Mouse (Mus musculus): ENCODE results near the gene Krtap12-1. TPM values are rescaled to one million over a fixed set of nuclear protein-coding genes. Genes with fewer than 3 reads are reported as not detected.
"Not testable (repeated sequence)": the region's sequence is repeated elsewhere in the genome, so short reads cannot be mapped to it uniquely, and the experiment has no call there.

The Krtap12-1 gene
- total RNA-seq, 2 experiments from 2014 or later, result not detected

- DNase-seq, result not testable (repeated sequence)
These were observed 21.7 kb downstream of the Krtap12-1 start, which contains the start of gene Gm18596 for GRCm38 (mm10) chr10:77741924-77742688. Gene Gm18596, minus strand, starts transcription at chr10:77742638.

GRCm38 (mm10) chr10:77750686-77751085 is 30.3 kb downstream of the Krtap12-1 start:
- not testable (repeated sequence) for DNase-seq

- DNase-seq, result not testable (repeated sequence)
These were observed 30.9 kb downstream of the Krtap12-1 start, which contains the start of gene Gm9736 for GRCm38 (mm10) chr10:77751254-77751653. Gene Gm9736, minus strand, starts transcription at chr10:77751354.

- not testable (repeated sequence) for DNase-seq
These were observed 31.9 kb downstream of the Krtap12-1 start for GRCm38 (mm10) chr10:77752312-77752711.

- DNase-seq, result no peak
These were observed 33.0 kb downstream of the Krtap12-1 start for GRCm38 (mm10) chr10:77753448-77753847.

- not testable (repeated sequence) for DNase-seq
These were observed 39.2 kb downstream of the Krtap12-1 start, which contains the start of gene Gm3233 for GRCm38 (mm10) chr10:77759582-77759981. Gene Gm3233, minus strand, starts transcription at chr10:77759682.

GRCm38 (mm10) chr10:77769727-77770126 is 49.3 kb downstream of the Krtap12-1 start:
- no peak for DNase-seq

Other genes starting within 250 kb of the Krtap12-1 start
- gene Fam207a, start 204.8 kb upstream of the Krtap12-1 start, total RNA-seq (2021), result 10 to 100 TPM; 19.2 to 25.0 TPM
- 1 to 10 TPM; 4.2 to 9.1 TPM for gene Itgb2, start 190.3 kb upstream of the Krtap12-1 start, total RNA-seq (2021)
- gene Pttg1ip, start 138.9 kb upstream of the Krtap12-1 start, total RNA-seq (2021), result 100 to 1,000 TPM; 197 to 219 TPM
- gene Sumo3, start 114.5 kb upstream of the Krtap12-1 start, total RNA-seq (2021), result 100 to 1,000 TPM in 1 of 2 experiments, 10 to 100 TPM in 1; 89.0 to 106 TPM
- gene Gm49325, start 114.4 kb upstream of the Krtap12-1 start, total RNA-seq (2021), result 10 to 100 TPM; 24.1 to 27.6 TPM
- gene Ube2g2, start 98.3 kb upstream of the Krtap12-1 start, total RNA-seq (2021), result 10 to 100 TPM; 57.3 to 67.6 TPM
- gene Tspear, start 34.0 kb upstream of the Krtap12-1 start, total RNA-seq (2021), result under 1 TPM; 0.16 to 0.23 TPM
- not detected for gene Gm19402, start 29.8 kb upstream of the Krtap12-1 start, total RNA-seq (2021)
- not detected for gene Gm9508, start 23.4 kb upstream of the Krtap12-1 start, total RNA-seq (2021)
- gene Gm10272, start 14.0 kb upstream of the Krtap12-1 start, total RNA-seq (2021), result not detected
- not detected for gene Gm10024, start 9.1 kb upstream of the Krtap12-1 start, total RNA-seq (2021)
- not detected for gene Gm10142, start 4.8 kb upstream of the Krtap12-1 start, total RNA-seq (2021)
- not detected for gene Gm10100, start 5.9 kb downstream of the Krtap12-1 start, total RNA-seq (2021)
- not detected for gene Gm18596, start 22.0 kb downstream of the Krtap12-1 start, total RNA-seq (2021)
- not detected for gene Gm9736, start 30.8 kb downstream of the Krtap12-1 start, total RNA-seq (2021)
- not detected for gene Gm3233, start 39.1 kb downstream of the Krtap12-1 start, total RNA-seq (2021)
- gene Gm3238, start 50.7 kb downstream of the Krtap12-1 start, total RNA-seq (2021), result not detected
- not detected for gene Gm7138, start 56.3 kb downstream of the Krtap12-1 start, total RNA-seq (2021)
- not detected for gene Gm3250, start 61.9 kb downstream of the Krtap12-1 start, total RNA-seq (2021)
- not detected for gene Gm7137, start 67.6 kb downstream of the Krtap12-1 start, total RNA-seq (2021)
- not detected for gene Gm9639, start 74.5 kb downstream of the Krtap12-1 start, total RNA-seq (2021)
- not detected for gene Gm19668, start 78.5 kb downstream of the Krtap12-1 start, total RNA-seq (2021)
- gene Gm9507, start 91.2 kb downstream of the Krtap12-1 start, total RNA-seq (2021), result not detected
- not detected for gene Gm2696, start 94.1 kb downstream of the Krtap12-1 start, total RNA-seq (2021)
- not detected for gene Krtap10-4, start 106.5 kb downstream of the Krtap12-1 start, total RNA-seq (2021)
- gene Krtap10-10, start 115.3 kb downstream of the Krtap12-1 start, total RNA-seq (2021), result not detected
- not detected for gene Gm36176, start 126.2 kb downstream of the Krtap12-1 start, total RNA-seq (2021)
- gene Gm10318, start 132.3 kb downstream of the Krtap12-1 start, total RNA-seq (2021), result not detected
- gene Gm3285, start 141.4 kb downstream of the Krtap12-1 start, total RNA-seq (2021), result not detected
- 1 to 10 TPM; 4.2 to 5.7 TPM for gene Lrrc3, start 181.9 kb downstream of the Krtap12-1 start, total RNA-seq (2021)
- 1 to 10 TPM; 2.2 to 4.7 TPM for gene Trpm2, start 250.0 kb downstream of the Krtap12-1 start, total RNA-seq (2021)

All from adrenal gland, postnatal 36 days (tissue).